Mouse (Mus musculus) layer of hippocampus, adult 6 months (tissue): ENCODE measurements around the gene Sema4d. TPM values are rescaled to one million over a fixed set of nuclear protein-coding genes. Genes with fewer than 3 reads are reported as not detected.

Experiments
- long read RNA-seq, 2 experiments: library from polyadenylated mRNA; unstranded; transcript quantifications; one replicate each; pipeline ENCODE4 v2.0.0; 2019 to 2020
- microRNA-seq: library from miRNA; unstranded; fragments of <30 nt; microRNA quantifications from one replicate; pipeline ENCODE4 v1.2.0, GENCODE M21; 2020
- polyA plus RNA-seq: library from polyadenylated mRNA; unstranded; fragments of <200 nt; fragmentation: Nextera tagmentation; gene quantifications from 2 replicates; pipeline ENCODE4 v1.2.3, GENCODE M21; 2021

The Sema4d gene
- 32.0 and 36.8 TPM in 2 replicates for polyA plus RNA-seq
- long read RNA-seq, experiment 1, full-length matches to known transcripts = 6 of 33 reads
- long read RNA-seq, experiment 1, partial matches to known transcripts = 8 of 33 reads
- long read RNA-seq, experiment 1, other reads (novel, unspliced or antisense) = 19 of 33 reads
- long read RNA-seq, experiment 2, full-length matches to known transcripts = 19 of 141 reads
- long read RNA-seq, experiment 2, partial matches to known transcripts = 20 of 141 reads
- long read RNA-seq, experiment 2, other reads (novel, unspliced or antisense) = 102 of 141 reads

GRCm38 (mm10) chr13:51793425-51793891 lies at the start of gene Sema4d:
Gene Sema4d, minus strand, starts transcription at chr13:51793747.

GRCm38 (mm10) chr13:51651408-51652064 lies 142.0 kb downstream of the Sema4d start, which contains the start of gene Secisbp2:
Gene Secisbp2, plus strand, starts transcription at chr13:51651697.

GRCm38 (mm10) chr13:51644829-51645789 lies 148.4 kb downstream of the Sema4d start, which contains the start of gene Cks2:
Gene Cks2, plus strand, starts transcription at chr13:51645232.

Small RNAs within 50 kb of the gene (microRNA-seq; reads per million reads assigned to microRNA genes)
- gene Gm23566 = not detected

Other genes with a start within 250 kb of the Sema4d start
- 4.9 and 7.0 TPM in 2 replicates for gene Shc3, start 224.3 kb downstream of the Sema4d start, polyA plus RNA-seq
- gene Cks2, start 148.5 kb downstream of the Sema4d start, polyA plus RNA-seq = 4.4 and 6.0 TPM in 2 replicates
- gene Secisbp2, start 142.1 kb downstream of the Sema4d start, polyA plus RNA-seq = 13.2 and 14.5 TPM in 2 replicates
- gene Gadd45g, start 52.9 kb upstream of the Sema4d start, polyA plus RNA-seq = 93.6 and 103 TPM in 2 replicates